Mouse (Mus musculus) neural tube, embryonic 10.5 days (tissue): ENCODE measurements at regions not wholly inside any gene's neighbourhood (a gene's known extent, or its start where the extent isn't known, plus 50 kb on each side); places are given as distances from the start of the nearest gene placed in this dataset.
A peak's percentile ranks its signal among the peaks of the same experiment; 100 is the strongest.

Experiments used
- DNase-seq: peaks from one replicate; pipeline ENCODE4 v3.0.0-alpha.2; 2017; ENCODE audit warnings: low spot score; ENCODE audit errors: extremely low spot score

DNA sequence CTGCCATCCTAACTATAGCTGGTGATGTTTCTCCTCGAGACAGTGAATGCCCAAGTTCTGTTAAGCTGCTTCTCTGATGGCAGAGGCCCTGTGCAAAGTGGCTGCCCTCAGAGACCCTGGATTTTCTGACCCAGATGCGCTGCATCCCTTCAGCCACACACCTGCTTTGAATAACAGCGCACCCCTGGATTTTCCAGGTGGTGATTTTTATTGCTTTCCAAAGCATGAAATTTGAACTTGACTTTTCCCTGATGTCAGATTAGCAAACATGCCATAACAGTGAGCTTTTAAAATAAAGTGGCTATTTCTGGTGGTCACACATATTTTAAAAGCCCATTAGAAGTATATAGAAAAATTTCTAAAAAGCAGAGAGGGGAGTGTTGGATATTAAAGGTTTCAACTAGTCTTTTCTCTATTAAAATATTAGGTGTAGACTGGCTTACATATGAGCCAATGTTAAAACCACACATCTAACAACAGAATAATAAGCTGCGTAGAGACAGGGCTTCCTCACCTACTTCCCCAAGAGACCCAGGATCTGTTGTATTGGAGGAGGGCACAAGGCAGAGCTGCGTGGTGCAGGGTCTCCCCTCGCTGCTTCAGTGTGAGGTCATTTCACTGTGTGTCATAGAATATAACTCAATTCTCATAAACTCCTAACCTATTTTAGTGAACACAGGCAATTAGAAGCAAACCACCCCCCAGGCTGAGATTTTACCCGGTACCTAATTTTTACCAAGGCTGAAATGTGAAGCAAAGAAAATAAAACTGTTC is 280.3 kb downstream of the Ccdc91 start:
- DNase-seq = no peak

DNA sequence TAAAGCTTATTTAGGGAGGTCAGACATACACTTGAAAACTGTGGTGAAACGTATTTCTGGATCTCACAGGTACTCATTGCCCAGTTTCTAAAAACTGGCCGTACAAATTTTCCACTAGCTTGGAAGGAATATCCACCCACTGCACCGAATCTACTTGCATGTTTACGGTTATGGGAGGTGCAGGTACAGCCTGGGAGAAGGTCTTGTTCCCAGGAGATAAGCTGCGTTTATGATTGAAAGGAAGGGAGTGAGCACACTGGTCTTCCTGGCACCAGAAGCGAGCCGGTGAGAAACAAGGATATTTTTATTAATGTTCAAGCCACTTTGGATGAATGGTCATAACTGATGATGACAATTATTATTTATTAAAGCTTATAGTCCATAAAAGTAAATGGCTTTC is 283.9 kb downstream of the Ccdc91 start:
- DNase-seq = no peak

DNA sequence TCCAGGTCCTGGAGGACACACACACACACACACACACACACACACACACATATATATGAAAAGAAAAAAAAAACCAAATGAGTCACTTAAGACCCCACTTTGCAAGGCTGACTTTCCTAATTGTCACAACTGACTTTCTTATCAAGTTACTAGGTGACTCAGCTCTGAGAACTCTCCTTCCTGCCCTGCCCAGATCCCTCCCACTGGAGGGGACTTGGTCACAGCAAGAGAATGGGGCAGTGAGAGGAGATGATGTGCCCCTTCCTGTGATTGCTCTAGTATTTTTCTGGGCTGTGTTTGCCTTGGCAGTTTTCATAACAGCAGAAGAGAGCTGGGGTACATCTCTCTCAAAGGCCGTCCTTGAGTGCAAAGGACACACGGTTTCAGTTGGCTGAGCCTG is 284.5 kb downstream of the Ccdc91 start:
- no peak for DNase-seq

DNA sequence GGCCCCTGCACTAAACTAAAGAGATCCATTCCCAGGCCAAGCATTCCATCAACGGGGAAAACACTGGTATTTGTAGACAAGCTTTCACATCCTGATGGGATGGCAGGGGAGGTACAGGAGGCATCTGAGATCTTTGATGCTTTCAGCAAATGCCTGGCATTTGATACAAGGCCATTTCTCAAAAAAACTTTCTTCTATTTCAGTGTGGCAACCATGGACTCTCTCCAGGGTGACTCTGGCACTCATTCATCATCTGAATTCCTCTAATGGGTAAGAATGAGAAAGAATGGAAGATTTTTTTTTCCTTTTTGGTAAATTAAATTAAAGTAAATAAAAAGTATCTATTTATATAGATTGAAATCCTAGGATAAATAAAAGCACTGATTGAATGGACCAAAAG is 281.8 kb upstream of the Far2 start:
- no peak for DNase-seq

DNA sequence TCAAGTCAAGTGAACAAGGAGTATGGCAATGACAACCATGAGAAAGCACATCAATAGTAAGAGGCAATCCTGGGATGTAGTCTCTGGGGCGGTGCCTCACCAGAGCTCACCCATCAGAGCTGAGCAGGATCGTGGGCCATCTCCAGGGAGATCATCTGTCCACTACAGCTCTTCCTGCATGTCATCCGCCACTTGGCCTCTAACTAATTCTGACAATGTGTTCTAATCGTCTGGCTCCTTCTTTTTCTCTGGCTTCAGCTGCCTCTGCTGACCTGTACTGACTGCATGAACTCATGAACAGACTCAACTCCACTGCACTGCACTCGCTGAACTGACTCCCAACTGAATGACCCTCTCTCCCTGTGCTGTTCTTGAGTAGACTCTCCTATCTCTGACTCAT is 277.9 kb upstream of the Far2 start:
- no peak for DNase-seq

DNA sequence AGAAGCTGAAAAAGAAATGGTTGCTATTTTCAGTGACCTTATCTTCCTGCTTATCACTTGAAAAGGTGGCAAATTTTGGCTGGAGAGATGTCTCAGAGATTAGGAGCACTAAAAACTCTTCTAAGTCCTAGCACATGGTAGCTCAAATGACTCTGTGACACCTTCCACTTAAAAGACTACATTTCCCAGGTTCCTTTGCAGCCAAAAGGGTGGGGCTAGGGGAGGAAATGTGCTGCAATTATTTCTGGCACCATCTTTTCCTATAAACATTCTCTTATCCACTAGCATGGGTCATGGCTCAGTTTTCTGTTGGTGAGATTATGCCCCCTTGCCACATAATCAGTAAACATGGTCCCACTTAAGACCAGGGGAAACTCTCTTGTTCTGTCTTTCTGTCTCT is 277.0 kb upstream of the Far2 start:
- no peak for DNase-seq

DNA sequence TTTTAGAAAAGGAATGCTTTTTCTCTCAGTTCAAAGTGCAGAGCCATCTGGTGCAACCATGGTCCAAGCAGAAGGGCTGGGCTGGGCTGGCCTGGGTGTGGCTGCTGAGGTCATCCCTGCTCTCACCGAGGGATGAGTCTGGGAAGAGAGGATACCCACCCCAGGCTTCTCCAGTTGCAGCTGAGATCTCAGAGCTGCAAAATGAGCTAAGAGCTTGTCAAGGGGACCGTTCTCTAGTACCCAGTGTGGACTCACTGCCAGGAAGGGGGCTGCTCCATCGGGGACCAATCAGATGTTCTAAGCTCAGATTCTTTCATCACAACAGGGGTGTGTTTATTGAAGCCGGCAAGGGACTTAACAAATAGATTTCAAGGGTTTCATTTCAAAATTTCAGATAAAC is 275.6 kb upstream of the Far2 start:
- no peak for DNase-seq

DNA sequence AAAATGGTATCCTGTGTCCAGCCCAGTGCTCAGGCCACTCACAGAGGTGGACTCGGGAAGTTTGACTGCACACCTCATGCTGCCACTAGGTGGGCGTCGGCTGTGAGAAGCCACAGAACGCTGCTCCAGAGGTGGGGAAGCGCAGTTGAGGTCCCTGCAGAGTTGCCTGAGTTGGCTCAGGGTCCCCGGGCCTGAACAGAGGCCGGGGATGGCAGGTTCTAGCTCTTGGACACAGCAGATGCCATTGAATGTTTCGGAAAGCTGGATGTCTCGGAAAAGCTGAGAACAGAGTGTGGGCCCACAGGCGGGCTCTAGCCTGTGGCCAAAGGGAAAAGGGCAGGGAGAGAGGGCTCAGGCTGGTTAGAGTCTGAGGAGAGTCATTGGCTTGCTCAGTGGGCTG is 273.2 kb upstream of the Far2 start:
- DNase-seq = no peak

DNA sequence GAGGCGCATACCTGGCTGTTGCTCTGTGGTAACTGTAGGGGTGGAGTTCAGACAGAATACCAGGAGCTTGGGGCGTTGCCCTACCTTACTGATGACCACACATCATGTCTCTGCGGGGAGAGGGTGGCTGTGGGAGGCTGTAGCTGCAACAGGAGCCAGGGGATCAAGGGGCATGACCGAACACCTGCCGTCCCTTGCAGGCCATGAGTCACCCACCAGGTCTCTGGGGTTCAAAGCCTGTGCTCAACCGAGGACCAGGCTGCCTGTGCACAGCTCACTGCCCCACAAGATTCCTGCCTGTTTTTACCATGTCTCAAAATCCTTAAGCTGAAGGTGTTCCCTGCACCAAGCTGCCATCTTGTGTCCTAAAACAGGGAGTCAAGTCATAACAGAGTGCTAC is 272.4 kb upstream of the Far2 start:
- DNase-seq = no peak

DNA sequence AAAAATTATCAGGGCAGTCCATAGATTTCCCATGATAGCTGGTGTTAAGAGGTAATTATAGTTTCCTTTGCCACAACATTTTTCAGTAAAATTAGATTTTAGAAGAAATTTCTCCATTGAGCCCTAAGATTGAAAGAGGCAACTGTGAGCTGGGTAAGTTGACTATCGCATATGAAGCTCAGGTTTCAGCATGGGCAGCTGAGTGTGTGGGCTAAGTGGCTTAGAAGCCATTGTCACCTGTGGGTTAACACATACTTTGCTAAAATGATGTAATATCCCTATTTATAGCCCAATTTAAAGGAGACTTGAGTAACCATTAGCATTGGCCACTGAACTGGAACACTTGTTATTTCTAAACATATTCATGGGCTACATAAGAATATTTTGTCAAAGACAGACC is 267.6 kb upstream of the Far2 start:
- DNase-seq = no peak

DNA sequence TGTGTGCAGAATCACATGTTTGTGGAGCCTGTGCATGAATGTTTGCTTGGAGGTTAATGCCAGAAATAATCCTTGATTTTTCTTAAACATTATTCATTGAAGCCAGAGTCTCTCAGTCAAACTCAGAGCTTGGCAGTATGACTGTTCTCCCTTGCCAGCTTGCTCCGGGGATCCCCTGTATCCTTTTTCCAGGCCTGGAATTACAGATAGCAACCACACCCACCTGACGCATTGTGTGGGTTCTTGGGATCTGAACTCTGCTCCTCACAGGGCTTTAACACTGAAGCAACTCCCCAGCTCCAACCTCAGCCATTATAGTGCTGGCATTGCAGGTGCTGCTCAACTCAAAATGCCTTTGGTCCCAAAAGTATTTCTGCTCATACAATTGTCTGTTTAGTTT is 262.8 kb upstream of the Far2 start:
- no peak for DNase-seq

DNA sequence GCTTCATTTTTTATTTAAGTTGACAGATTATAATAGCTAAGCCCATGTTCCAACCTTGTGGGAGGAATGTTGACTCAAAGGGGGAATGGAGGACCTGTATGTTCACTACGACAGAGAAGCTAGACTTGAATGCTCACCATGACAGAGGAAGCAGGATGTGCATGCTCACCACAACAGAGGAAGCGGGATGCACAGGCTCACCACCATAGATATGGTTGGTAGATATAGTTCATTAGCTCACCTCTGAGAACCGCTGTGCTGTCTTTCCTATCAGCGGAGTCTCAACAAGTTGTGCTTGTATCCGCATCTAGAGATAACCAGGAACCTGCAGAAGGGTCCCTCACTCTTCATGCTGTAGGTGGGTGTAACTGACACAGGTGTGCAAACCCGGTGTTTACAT is 262.2 kb upstream of the Far2 start:
- no peak for DNase-seq

DNA sequence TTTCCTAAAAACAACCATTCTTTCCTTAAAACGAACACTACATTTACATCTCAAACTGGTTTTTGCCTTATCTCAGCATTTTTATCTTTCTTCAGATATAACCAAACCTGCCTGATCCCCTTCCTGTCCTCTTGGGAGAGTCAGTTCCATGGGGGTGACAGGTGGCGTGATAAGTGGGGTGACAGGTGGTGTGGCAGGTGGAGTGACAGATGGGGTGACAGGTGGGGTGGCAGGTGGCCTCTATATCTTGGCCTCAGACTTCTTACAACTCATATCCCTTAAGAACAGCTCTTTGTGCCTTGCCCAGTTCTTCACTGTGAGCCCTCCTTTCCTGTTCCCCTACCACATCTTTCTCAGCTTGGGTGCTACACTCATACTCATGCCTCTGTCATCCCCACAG is 259.0 kb upstream of the Far2 start:
- DNase-seq = no peak

DNA sequence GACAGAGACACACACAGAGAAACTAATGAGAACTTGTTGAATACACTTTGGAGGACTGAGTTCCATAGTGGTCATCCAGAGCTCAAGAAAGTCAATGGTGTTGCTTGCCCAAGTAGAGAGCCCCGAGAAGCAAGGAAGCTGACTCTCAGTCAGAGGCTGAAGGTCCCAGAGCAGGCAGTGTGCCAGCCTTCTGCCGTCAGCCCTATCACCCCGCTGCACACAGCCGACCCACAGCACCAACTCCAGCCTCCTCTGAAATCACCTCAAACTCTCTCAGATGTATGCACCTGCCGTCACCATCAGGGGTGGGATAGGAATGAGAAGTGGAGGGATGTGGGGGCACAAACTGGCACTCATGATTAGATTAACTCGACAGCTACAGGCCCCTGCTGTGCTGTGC is 257.9 kb upstream of the Far2 start:
- no peak for DNase-seq

DNA sequence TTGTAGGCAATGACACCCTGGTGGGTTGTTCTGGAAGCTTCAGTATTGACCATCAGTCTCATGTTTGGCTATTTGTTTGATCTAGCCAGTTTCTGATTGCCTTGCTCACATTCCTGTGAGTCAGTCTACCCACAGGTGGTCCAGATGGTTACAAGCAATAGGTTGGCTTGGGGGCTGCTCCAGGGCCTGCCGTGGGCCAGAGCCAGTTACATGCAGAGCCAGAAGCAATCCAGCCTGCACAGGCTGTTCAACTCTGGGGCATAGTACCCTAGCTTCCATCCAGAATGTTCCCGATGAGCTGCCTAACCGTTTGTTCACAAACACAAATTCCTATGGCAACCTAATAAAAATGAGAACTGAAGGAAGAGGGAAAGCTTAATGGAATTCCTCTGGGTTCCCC is 253.2 kb upstream of the Far2 start:
- DNase-seq = no peak

DNA sequence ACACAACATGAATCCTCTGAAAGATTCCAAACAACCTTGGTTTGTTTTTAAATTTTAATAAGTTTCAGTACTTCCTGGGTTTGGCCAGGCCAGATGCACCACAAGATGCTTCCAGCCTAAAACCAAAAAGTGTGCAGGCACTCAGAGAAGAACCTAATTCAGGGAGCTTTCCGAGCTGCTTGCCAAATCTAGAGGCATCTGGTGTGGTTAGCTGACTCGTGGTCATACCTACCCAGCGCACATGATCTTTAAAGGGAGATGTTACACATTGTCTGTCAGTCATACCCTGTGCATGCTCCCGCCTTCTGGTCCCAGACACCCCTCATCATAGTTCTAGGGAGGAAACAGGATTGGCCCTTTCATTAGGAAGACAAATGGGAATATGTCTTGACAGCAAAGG is 252.7 kb upstream of the Far2 start:
- no peak for DNase-seq

DNA sequence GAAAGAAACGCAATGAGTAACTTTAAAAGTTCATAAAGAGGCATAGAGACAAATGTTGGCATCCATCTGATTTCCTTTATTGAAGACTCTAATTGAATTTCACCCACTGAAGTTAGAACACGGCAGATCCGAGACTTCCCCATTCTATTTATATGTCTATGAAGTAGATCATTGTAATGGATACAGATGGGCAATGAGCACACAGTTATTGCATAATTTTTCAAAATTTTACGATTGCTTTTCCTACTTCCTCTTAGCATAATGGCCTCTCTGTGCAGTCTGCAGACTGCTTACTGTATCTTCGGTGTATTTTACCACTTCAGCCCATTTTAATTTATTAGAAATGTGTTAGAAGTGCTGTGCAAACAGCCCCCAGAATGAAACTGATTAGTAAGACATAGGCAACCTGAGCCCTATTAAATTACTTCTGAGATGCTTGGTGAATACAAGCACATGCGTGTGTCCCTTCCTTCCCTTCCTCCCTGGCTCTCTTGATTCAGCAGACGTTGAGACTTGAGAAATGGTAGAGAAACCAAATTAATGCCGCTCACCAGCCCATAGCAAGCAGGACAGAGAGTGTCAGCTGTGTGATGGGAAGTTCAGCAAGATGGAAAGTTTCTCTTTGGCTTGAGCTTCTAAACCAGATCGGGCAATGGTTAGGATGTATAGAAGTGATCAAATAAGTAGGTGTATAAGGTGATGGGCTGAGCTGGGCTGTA is 247.9 kb upstream of the Far2 start:
- no peak for DNase-seq

DNA sequence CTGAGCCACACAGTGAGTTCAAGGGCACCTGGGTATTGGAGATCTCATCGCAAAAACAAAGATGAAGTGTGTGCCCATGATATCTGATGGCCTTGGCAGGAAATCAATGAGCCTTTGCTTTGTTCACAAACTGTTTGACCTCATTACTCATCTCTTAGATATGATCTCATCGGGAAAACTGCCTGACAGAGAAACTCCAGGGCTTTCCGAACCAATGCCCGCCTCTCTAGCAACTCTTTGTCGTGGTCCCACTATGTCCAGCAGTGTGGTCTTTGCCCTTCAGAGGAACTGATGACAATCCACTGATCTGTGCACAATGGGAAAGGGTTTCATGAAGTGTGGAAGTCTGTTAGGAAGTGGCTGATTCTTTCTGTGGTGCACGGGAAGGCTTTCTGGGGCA is 247.2 kb upstream of the Far2 start:
- DNase-seq = no peak

DNA sequence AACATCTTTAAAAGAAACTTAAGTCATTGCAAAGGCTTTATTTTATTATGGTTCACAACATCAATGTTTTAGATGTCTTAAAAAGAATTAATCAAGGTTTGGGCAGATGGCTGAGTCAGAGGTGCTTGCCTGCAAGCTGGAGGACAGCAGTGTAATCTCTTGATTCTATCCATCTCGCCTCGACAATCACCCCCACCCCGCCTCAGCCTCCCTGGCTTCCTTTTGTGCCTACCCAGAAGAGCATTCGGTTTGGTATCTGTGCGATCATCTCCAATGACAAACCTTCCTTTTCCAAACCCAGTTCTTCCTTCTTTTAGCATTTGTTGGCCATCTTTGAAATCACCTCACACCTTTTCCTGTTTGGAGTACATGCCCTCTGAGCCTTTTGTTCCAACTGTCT is 246.2 kb upstream of the Far2 start:
- DNase-seq = no peak

DNA sequence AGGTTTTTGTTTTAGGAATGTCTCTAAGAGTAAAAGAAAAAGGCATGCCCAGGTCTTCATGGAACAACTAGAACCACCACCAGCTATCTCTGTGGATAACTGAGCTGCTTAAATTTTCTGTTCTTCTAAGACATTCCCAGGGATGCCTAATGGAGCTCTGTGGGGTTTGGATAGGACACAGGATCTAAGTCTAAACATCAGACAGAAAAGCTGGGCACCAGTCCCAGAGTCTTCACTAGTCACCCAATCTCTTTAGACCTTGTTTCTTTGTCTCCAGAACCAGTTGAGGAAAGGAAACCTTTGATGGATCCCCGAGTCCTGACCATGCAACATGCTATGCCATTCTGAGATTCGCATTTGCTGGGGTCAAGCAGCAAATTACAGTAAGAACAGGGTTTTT is 243.2 kb upstream of the Far2 start:
- DNase-seq = no peak

DNA sequence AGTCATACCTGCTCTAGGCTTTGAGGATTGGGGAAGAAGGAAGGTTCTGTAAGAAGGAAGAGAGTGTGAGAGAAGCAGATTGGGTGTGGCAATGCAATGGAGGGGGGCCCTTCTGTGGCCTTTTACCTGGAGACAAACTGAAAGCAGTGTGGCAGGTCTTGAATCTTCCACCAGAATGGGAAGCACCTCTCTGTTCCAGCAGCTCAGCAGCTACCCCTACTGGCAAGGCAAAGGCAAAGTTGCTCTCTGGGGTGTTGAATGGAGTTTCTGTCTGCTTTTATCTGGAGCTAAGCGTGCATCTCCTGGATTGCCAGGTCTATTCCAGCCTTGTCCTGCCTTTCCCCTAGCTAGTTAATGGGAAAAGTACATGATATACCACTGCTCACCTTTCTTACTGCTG is 236.3 kb upstream of the Far2 start:
- peak; percentile 49 for DNase-seq

DNA sequence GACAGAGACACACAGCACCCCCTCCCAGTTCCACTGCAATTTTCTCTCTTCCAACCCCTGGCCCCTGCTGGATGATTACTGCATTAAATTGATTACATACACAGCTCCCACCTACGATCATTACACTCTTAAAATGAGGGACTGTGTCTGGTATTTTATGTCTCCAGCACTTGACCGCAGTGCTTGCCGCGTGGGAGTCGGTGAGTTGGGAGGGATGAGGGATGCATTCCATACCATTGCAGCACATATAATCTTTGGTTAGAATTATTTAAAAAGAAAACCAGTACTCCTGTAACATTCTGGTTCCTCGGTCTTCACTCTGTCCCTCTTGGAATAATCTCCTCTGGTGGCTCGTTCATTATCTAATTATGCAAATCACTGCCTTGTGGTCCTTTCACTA is 230.2 kb upstream of the Far2 start:
- DNase-seq = no peak

DNA sequence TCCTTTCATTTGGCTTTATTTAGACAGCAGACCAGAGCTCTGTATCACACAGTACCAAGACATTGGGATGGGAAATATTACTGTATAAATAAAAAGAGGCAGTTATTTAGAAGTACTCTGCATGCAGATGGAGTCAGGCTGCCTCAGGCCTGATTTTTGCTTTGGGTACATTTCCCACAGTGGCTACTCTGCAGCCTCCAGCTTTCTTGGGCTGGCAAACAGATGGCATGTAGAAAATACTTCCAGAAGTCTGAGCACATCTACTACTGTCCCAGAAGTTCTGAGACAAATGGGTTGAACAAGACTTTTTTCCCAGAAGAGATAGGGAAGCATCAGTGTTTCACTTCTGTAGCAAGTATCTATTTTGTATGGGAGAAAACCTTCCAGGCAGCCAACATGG is 229.8 kb upstream of the Far2 start:
- no peak for DNase-seq
